Mouse (Mus musculus) kidney, postnatal 14 days (tissue): ENCODE data around the gene Gse1.
A peak's percentile ranks its signal among the peaks of the same experiment; 100 is the strongest.

Source experiments
- DNase-seq: peaks from one replicate; pipeline ENCODE4 v3.0.0; 2022; ENCODE audit warnings: mixed read lengths

Gene Gse1

GRCm38 (mm10) chr8:120381865-120382264 is 153.6 kb downstream of the Gse1 start:
- DNase-seq = no peak

GRCm38 (mm10) chr8:120382436-120383203 is 154.4 kb downstream of the Gse1 start:
- DNase-seq = peak; percentile 75

- DNase-seq = no peak
These were observed 154.9 kb downstream of the Gse1 start for GRCm38 (mm10) chr8:120383204-120383560.

GRCm38 (mm10) chr8:120383713-120384112 is 155.5 kb downstream of the Gse1 start:
- DNase-seq = no peak

GRCm38 (mm10) chr8:120384745-120385144 is 156.5 kb downstream of the Gse1 start:
- no peak for DNase-seq

- DNase-seq = no peak
These were observed 160.0 kb downstream of the Gse1 start for GRCm38 (mm10) chr8:120388246-120388645.

GRCm38 (mm10) chr8:120390598-120390997 is 162.3 kb downstream of the Gse1 start:
- no peak for DNase-seq

GRCm38 (mm10) chr8:120391856-120392255 is 163.6 kb downstream of the Gse1 start:
- no peak for DNase-seq

GRCm38 (mm10) chr8:120393085-120393484 is 164.8 kb downstream of the Gse1 start:
- DNase-seq = no peak

GRCm38 (mm10) chr8:120393871-120394275 is 165.6 kb downstream of the Gse1 start:
- DNase-seq = no peak

GRCm38 (mm10) chr8:120395892-120396291 is 167.6 kb downstream of the Gse1 start:
- no peak for DNase-seq

GRCm38 (mm10) chr8:120396756-120397155 is 168.5 kb downstream of the Gse1 start:
- no peak for DNase-seq

- no peak for DNase-seq
These were observed 169.5 kb downstream of the Gse1 start for GRCm38 (mm10) chr8:120397444-120398411.

- DNase-seq = no peak
These were observed 171.1 kb downstream of the Gse1 start for GRCm38 (mm10) chr8:120399212-120399934.

- no peak for DNase-seq
These were observed 173.0 kb downstream of the Gse1 start for GRCm38 (mm10) chr8:120401216-120401615.

- DNase-seq = no peak
These were observed 173.5 kb downstream of the Gse1 start for GRCm38 (mm10) chr8:120401712-120402111.

- DNase-seq = no peak
These were observed 175.5 kb downstream of the Gse1 start for GRCm38 (mm10) chr8:120403606-120404269.

- peak; percentile 52 for DNase-seq
These were observed 176.4 kb downstream of the Gse1 start for GRCm38 (mm10) chr8:120404609-120405036.

GRCm38 (mm10) chr8:120406008-120406632 is 177.9 kb downstream of the Gse1 start:
- no peak for DNase-seq

GRCm38 (mm10) chr8:120407701-120408240 is 179.5 kb downstream of the Gse1 start:
- peak; percentile 51 for DNase-seq
